In the genomic region with DNA sequence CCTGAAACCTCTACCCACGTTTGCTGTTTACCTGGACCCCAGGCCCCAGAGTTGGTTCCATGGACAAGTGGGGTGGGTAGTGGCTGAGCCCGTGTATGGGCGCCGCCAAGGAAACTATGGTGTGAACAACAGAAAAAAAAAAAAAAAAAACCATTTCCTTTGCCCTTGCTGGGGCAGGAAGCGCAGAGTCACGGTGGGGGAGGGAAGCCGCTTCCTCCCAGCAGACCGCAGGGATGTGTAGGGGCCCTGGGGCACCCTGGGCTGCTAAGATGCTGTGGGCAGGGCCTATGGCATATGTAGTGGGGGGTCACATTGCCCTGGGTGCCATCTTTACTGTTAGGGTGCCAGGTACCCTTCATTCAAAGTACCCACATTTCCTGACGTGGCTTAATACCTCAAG, we compare ENCODE assay signal across 1 mouse cellular context.
TF ChIP-seq lines count a peak whose summit lies in the region.

No protein-coding gene starts in this region.

TF ChIP-seq in MEL, 35 proteins besides CTCF, POLR2A, EP300 and RAD21:
- TF ChIP-seq TBP (IDR thresholded peaks at IDR 0.05; ENCODE audit: low read depth, low read length) = no peak
- no peak for TF ChIP-seq CHD1 (IDR thresholded peaks at IDR 0.05; ENCODE audit: low read depth, low read length)
- TF ChIP-seq MAFK (IDR thresholded peaks at IDR 0.05; ENCODE audit: borderline replicate concordance, low read depth, low read length) = no peak
- 0 out of 2 replicates have a peak, but pooled peaks have one; percentile 48 for TF ChIP-seq ZNF384 (IDR thresholded peaks at IDR 0.05; ENCODE audit: low read depth, low read length)
